Comparison of ENCODE assay signal across 22 mouse cellular contexts in the genomic region with DNA sequence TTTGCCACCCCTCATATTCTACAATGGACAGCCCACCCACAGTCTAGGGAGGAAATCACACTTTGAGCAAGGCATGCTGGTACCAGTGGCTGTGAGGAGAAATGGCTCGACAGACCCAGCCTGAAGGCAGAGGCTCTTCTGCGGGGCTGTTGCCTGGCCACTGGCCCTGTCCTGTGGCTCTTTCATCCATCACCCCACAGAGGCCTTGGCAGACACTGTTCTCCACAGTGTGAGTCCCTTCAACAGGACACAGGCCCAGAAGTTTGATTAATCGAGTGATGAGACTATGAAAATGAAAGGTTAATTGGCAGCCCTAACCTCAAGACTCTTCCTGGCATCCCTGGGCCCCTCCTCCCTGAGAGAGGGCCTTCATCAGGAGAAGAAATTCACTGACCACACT.
DNase-seq lines count a peak whose midpoint lies in the region; ATAC-seq and TF ChIP-seq lines count a peak whose summit lies in the region.
"Had no signal": no experiment of that assay in that cellular context is flagged by ENCODE, and none has a peak within 500 bp of the region (broad histone marks: within the 10 kb centered on the region; RNA-seq: fewer than 3 reads in every experiment).

No protein-coding gene starts in this region.

- no peak for TF ChIP-seq CTCF in forebrain, postnatal 0 days (IDR thresholded peaks at IDR 0.05; ENCODE audit: low read depth)

- H3K27ac ChIP-seq in kidney, embryonic 14.5 days (ENCODE audit: low read depth, low read length): no peak overlapping the region
- no peak overlapping the region for H3K27ac ChIP-seq in midbrain, embryonic 11.5 days (ENCODE audit: low read depth, low read length)
- H3K27ac ChIP-seq in midbrain, embryonic 13.5 days: no peak overlapping the region
- H3K27ac ChIP-seq in neural tube, embryonic 15.5 days (replicated peaks): 0 out of 2 replicates have a peak overlapping the region, but pooled peaks have one; percentile 9
- H3K27ac ChIP-seq in forebrain, postnatal 0 days (ENCODE audit: low read depth, low read length): no peak overlapping the region
- H3K27ac ChIP-seq: embryonic facial prominence, embryonic 12.5 days; forebrain, embryonic 13.5 days; heart, embryonic 10.5 days; intestine, embryonic 15.5 days; layer of hippocampus, adult 2 months; limb, embryonic 15.5 days; liver, embryonic 14.5 days; stomach, postnatal 0 days had no signal

- DNase-seq in cerebellum, postnatal 10 days: peak; percentile 69 to 85
- DNase-seq in cerebellum, adult 8-10 months: no peak
- no peak for DNase-seq in kidney, adult 8-10 months
- peak; percentile 59 for DNase-seq in midbrain, embryonic 11.5 days (ENCODE audit: low spot score, missing footprints)
- no peak for DNase-seq in forebrain, postnatal 0 days
- DNase-seq: cerebellum, adult 9-11 months; kidney, adult 9 months; kidney, postnatal 25 days; lung, postnatal 14 days; right cerebral cortex, postnatal 14 days had no signal

- H3K9ac ChIP-seq in kidney, embryonic 14.5 days (ENCODE audit: low read depth, low read length): 0 out of 2 replicates have a peak overlapping the region, but pooled peaks have one; percentile 7
- no peak overlapping the region for H3K9ac ChIP-seq in midbrain, embryonic 11.5 days (ENCODE audit: low read length)
- H3K9ac ChIP-seq in midbrain, embryonic 13.5 days (replicated peaks): no peak overlapping the region
- no peak overlapping the region for H3K9ac ChIP-seq in neural tube, embryonic 15.5 days (replicated peaks)
- H3K9ac ChIP-seq in forebrain, postnatal 0 days: no peak overlapping the region
- H3K9ac ChIP-seq: embryonic facial prominence, embryonic 12.5 days; forebrain, embryonic 13.5 days; intestine, embryonic 15.5 days; limb, embryonic 15.5 days; liver, embryonic 14.5 days had no signal

- H3K36me3 ChIP-seq in kidney, embryonic 14.5 days (ENCODE audit: control insufficient read depth, insufficient read depth, low read length): peaks cover 5% of the 10 kb centered on the region
- H3K36me3 ChIP-seq in midbrain, embryonic 11.5 days (ENCODE audit: control insufficient read depth, insufficient read depth, low read length): no peaks in the 10 kb centered on the region
- H3K36me3 ChIP-seq in midbrain, embryonic 13.5 days: 0 out of 2 replicates have a peak, but pooled peaks cover 15% of the 10 kb centered on the region
- H3K36me3 ChIP-seq in neural tube, embryonic 15.5 days: no peaks in the 10 kb centered on the region
- peaks cover 8% of the 10 kb centered on the region; the same call in 1 of the 2 replicates for H3K36me3 ChIP-seq in forebrain, postnatal 0 days (ENCODE audit: insufficient read depth)
- H3K36me3 ChIP-seq: intestine, embryonic 15.5 days had no signal

- no peak overlapping the region for H3K4me2 ChIP-seq in kidney, embryonic 14.5 days (replicated peaks; ENCODE audit: low read depth, low read length)
- H3K4me2 ChIP-seq in midbrain, embryonic 11.5 days: no peak overlapping the region
- no peak overlapping the region for H3K4me2 ChIP-seq in midbrain, embryonic 13.5 days (replicated peaks)
- no peak overlapping the region for H3K4me2 ChIP-seq in neural tube, embryonic 15.5 days
- H3K4me2 ChIP-seq in forebrain, postnatal 0 days (ENCODE audit: low read depth): no peak overlapping the region
- H3K4me2 ChIP-seq: embryonic facial prominence, embryonic 12.5 days; forebrain, embryonic 13.5 days; intestine, embryonic 15.5 days; limb, embryonic 15.5 days had no signal

- H3K9me3 ChIP-seq in kidney, embryonic 14.5 days (ENCODE audit: control insufficient read depth, low read length): no peaks in the 10 kb centered on the region
- H3K9me3 ChIP-seq in midbrain, embryonic 11.5 days (ENCODE audit: control insufficient read depth, low read length): no peaks in the 10 kb centered on the region
- no peaks in the 10 kb centered on the region for H3K9me3 ChIP-seq in midbrain, embryonic 13.5 days
- H3K9me3 ChIP-seq in neural tube, embryonic 15.5 days (replicated peaks): no peaks in the 10 kb centered on the region
- no peaks in the 10 kb centered on the region for H3K9me3 ChIP-seq in forebrain, postnatal 0 days (ENCODE audit: low read length)
- H3K9me3 ChIP-seq: embryonic facial prominence, embryonic 12.5 days; forebrain, embryonic 13.5 days; heart, embryonic 10.5 days; intestine, embryonic 15.5 days; limb, embryonic 15.5 days had no signal

- ATAC-seq in kidney, embryonic 14.5 days (ENCODE audit: low FRiP score, low TSS enrichment): no peak
- ATAC-seq in midbrain, embryonic 11.5 days (ENCODE audit: low FRiP score): no peak
- ATAC-seq in midbrain, embryonic 13.5 days: no peak
- no peak for ATAC-seq in neural tube, embryonic 15.5 days (ENCODE audit: low FRiP score)
- ATAC-seq in forebrain, postnatal 0 days: no peak
- ATAC-seq: forebrain, embryonic 13.5 days; intestine, embryonic 15.5 days had no signal

- peaks cover 17% of the 10 kb centered on the region for H3K4me1 ChIP-seq in kidney, embryonic 14.5 days (ENCODE audit: control insufficient read depth, insufficient read depth, low read length)
- no peaks in the 10 kb centered on the region for H3K4me1 ChIP-seq in midbrain, embryonic 11.5 days (ENCODE audit: control insufficient read depth, insufficient read depth, low read length)
- H3K4me1 ChIP-seq in midbrain, embryonic 13.5 days (replicated peaks): peaks cover 13% of the 10 kb centered on the region
- H3K4me1 ChIP-seq in neural tube, embryonic 15.5 days: peaks cover 20% of the 10 kb centered on the region
- no peaks in the 10 kb centered on the region for H3K4me1 ChIP-seq in forebrain, postnatal 0 days (ENCODE audit: insufficient read depth)
- H3K4me1 ChIP-seq: heart, embryonic 10.5 days had no signal

- H3K27me3 ChIP-seq in kidney, embryonic 14.5 days (ENCODE audit: control insufficient read depth, insufficient read depth, low read length): no peaks in the 10 kb centered on the region
- H3K27me3 ChIP-seq in midbrain, embryonic 11.5 days (ENCODE audit: control insufficient read depth, insufficient read depth, low read length): no peaks in the 10 kb centered on the region
- no peaks in the 10 kb centered on the region for H3K27me3 ChIP-seq in midbrain, embryonic 13.5 days
- H3K27me3 ChIP-seq in neural tube, embryonic 15.5 days (replicated peaks): 0 out of 2 replicates have a peak, but pooled peaks cover 6% of the 10 kb centered on the region
- H3K27me3 ChIP-seq in forebrain, postnatal 0 days (ENCODE audit: insufficient read depth, low read length): no peaks in the 10 kb centered on the region
- H3K27me3 ChIP-seq: embryonic facial prominence, embryonic 12.5 days; forebrain, embryonic 13.5 days; intestine, embryonic 15.5 days; limb, embryonic 15.5 days had no signal

- no peak overlapping the region for H3K4me3 ChIP-seq in kidney, embryonic 14.5 days (ENCODE audit: low read length)
- H3K4me3 ChIP-seq in midbrain, embryonic 11.5 days (ENCODE audit: low read depth, low read length): no peak overlapping the region
- no peak overlapping the region for H3K4me3 ChIP-seq in midbrain, embryonic 13.5 days (replicated peaks)
- no peak overlapping the region for H3K4me3 ChIP-seq in neural tube, embryonic 15.5 days (replicated peaks)
- H3K4me3 ChIP-seq in forebrain, postnatal 0 days (ENCODE audit: low read depth, low read length): no peak overlapping the region
- H3K4me3 ChIP-seq: embryonic facial prominence, embryonic 12.5 days; erythroblast, embryonic 14.5 days; forebrain, embryonic 13.5 days; heart, embryonic 10.5 days; intestine, embryonic 15.5 days; layer of hippocampus, adult 2 months; limb, embryonic 15.5 days had no signal

- WGBS in kidney, embryonic 14.5 days: 58% methylated on average over 3 of the region's 3 CpGs
- 87% methylated on average over 3 of the region's 3 CpGs for WGBS in midbrain, embryonic 11.5 days
- WGBS in midbrain, embryonic 13.5 days: 80% methylated on average over 3 of the region's 3 CpGs
- WGBS in neural tube, embryonic 15.5 days: 48% methylated on average over 3 of the region's 3 CpGs
- WGBS in forebrain, postnatal 0 days: 54% methylated on average over 3 of the region's 3 CpGs

Comparison
In these comparisons a context has a peak if more than half of its experiments do, and no peak if none do; other contexts are left out.
1. DNase-seq: peak in cerebellum, postnatal 10 days (2 of 2) and midbrain, embryonic 11.5 days (single experiment); none in cerebellum, adult 8-10 months (single experiment), kidney, adult 8-10 months (0 of 2) and forebrain, postnatal 0 days (single experiment).